Mouse (Mus musculus) adipocyte (in vitro differentiated cells): Measurements from ENCODE around the gene Fpr2.
"Not testable (repeated sequence)": the region's sequence is repeated elsewhere in the genome, so short reads cannot be mapped to it uniquely, and the experiment has no call there.

Experiments
- DNase-seq: peaks from one replicate; pipeline ENCODE4 v3.0.0-alpha.2; 2016; ENCODE audit warnings: low spot score

Gene Fpr2

GRCm38 (mm10) chr17:17887774-17888248, at the start of gene Fpr2, which contains the start of gene Fpr3:
Gene Fpr2 (plus strand): TSS chr17:17887824.
Gene Fpr3 (plus strand): TSS chr17:17887852.
- no peak for DNase-seq

- peak; percentile 98 for DNase-seq
Measured at GRCm38 (mm10) chr17:17837919-17838701, 49.5 kb upstream of the Fpr2 start.

- DNase-seq: no peak
Measured at GRCm38 (mm10) chr17:17839276-17839675, 48.3 kb upstream of the Fpr2 start.

GRCm38 (mm10) chr17:17840796-17841195, 46.8 kb upstream of the Fpr2 start:
- no peak for DNase-seq

- DNase-seq: no peak
Measured at GRCm38 (mm10) chr17:17843534-17844261, 43.9 kb upstream of the Fpr2 start.

DNA sequence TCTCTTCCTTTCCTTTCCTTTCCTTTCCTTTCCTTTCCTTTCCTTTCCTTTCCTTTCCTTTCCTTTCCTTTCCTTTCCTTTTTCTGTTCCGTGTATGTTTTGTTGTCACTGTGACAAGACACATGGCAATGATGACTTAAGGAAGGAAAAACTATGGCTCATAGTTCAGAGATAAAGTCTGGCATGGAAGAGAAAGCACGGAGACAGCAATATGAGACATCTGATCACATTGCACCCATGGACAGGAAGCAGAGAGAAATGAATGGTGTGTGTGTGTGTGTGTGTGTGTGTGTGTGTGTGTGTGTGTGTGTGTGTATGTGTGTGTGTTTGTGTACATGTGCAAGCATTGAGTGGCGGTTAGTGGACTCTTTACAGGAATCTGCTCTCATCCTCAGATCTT, 43.0 kb upstream of the Fpr2 start:
- not testable (repeated sequence) for DNase-seq

DNA sequence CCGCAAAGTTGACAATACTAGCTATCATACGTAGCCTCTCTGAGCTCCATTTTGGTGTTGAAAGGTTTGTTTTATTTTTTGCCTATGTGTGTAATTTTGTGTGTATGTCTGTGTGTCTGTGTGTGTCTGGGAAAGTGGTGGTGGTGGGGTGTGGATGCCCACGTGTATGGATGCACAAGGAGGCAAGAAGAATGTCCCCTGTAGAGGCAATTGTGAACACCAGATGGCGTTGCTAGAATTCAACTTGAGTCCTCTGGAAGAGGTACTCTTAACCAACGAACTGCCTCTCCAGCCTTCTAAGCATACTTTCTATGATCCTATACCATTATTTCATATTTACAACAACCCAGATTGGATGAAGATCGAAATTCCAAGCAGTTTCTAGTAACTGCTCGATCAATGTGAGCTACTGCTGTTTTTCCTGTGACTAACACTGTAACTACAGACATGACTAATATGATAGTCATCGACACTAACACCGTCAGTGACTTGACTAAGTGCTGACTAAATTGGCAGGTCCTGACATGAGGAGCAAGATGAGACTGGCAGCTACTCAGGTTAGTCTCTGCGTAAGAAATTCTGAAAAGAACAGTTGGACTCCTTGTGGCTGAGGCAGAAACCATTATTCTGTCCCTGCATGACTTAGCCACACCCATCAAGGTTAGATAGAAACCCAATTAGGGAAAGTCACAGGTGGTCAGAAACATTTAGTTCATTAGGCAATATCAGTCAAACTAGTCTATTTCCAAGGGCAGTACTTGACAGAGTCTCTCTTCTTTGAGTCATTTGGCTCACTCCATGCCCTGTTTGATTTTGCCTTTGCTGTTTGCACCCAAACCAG, 42.2 kb upstream of the Fpr2 start:
- peak; percentile 78 for DNase-seq

GRCm38 (mm10) chr17:17848988-17849387, 38.6 kb upstream of the Fpr2 start:
- DNase-seq: no peak

- no peak for DNase-seq
Measured at GRCm38 (mm10) chr17:17849906-17850712, 37.5 kb upstream of the Fpr2 start.

- DNase-seq: no peak
Measured at GRCm38 (mm10) chr17:17855064-17855838, 32.4 kb upstream of the Fpr2 start, which contains the start of gene Has1. Gene Has1 (minus strand): TSS chr17:17855205.

GRCm38 (mm10) chr17:17856612-17857011, 31.0 kb upstream of the Fpr2 start:
- DNase-seq: peak; percentile 46

- DNase-seq: no peak
Measured at GRCm38 (mm10) chr17:17857446-17857845, 30.2 kb upstream of the Fpr2 start.

DNA sequence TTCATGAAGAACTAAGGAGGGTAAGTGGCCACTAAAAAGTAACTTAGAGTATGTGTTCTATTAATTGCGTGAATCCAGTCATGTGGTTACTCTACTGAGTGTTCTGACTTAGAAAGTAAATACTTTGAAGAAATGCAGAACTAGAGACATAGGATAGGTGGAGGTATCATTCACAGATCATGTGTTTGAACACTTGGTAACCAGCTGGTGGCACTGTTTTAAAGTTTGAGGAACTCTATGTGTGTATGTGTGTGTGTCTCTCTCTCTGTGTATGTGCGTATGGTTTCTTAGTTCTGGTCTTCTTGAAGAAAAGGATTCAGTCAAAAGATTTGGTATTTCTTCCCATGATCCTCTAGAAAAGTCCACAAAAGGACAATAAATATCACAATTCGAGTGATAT, 27.5 kb upstream of the Fpr2 start:
- DNase-seq: no peak

- DNase-seq: peak; percentile 62
Measured at GRCm38 (mm10) chr17:17862360-17862759, 25.3 kb upstream of the Fpr2 start.

- no peak for DNase-seq
Measured at GRCm38 (mm10) chr17:17865168-17865567, 22.5 kb upstream of the Fpr2 start.

GRCm38 (mm10) chr17:17866801-17867469, 20.7 kb upstream of the Fpr2 start:
- peak; percentile 70 for DNase-seq

DNA sequence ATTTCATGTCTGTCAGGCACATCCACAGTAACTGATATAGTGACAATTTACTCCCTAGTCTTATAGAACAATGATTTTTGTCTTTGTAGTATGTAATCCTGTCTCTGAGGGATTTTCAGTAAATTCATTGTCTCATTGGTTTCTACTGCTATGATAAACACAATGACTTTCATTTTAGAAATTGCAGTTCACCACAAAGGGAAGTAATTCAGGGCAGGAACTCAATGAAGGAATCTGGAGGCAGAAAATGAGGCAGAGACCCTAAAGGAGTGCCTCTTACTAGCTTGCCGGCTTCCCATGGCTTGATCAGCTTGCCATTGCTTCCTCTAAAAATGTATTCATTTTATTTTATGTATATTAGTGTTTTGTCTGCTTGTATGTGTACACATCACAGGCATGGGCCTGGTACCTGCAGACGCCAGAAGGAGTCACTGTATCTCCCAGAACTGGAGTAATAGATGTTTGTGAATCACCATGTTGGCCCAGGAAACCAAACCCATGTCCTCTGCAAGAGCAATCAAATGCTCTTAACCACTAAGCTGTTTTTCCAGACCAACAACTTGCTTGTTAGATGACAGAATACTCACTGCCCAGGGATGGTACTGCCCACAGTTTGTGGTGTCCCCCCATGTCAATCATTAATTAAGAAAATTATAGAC, 16.6 kb upstream of the Fpr2 start:
- DNase-seq: no peak

- no peak for DNase-seq
Measured at GRCm38 (mm10) chr17:17871697-17872096, 15.9 kb upstream of the Fpr2 start.

DNA sequence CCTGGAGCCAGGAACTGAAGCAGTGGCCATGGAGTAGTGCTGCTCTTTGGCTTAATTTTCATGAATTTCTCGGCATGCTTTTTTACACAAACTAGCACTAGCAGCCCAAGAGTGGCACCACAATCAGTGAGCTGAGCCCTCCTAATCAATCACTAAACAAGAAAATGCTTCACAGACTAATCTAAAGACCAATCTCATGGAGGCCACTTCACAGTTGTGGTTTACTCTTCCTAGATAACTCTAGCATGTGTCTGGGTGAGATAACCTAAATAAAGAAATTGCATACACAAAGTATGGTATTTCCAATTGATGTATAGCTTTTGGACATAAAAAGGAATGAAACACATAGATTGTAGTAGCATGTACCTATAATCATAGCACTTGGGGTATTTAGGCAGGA, 8.3 kb upstream of the Fpr2 start:
- DNase-seq: no peak
